Mouse (Mus musculus) heart, embryonic 13.5 days (tissue): ENCODE results near the gene Frmd8. TPM values are rescaled to one million over a fixed set of nuclear protein-coding genes. Genes with fewer than 3 reads are reported as not detected.
A peak's percentile ranks its signal among the peaks of the same experiment; 100 is the strongest.

Experiments used
- ATAC-seq: fragments of 200-750 bp; cut with Nextera tagmentation; 2 replicates; pipeline ENCODE4 v1.8.0; 2017; ENCODE audit warnings: moderate TSS enrichment; ENCODE audit not compliant: insufficient number of reproducible peaks, low FRiP score, low TSS enrichment; ENCODE audit errors: extremely low read depth
- H3K27ac ChIP-seq: fragments of 300-500 bp; sonication (generic); replicated peaks from 2 replicates; pipeline ENCODE4 v1.5.1; 2015; ENCODE audit warnings: moderate library complexity, mild to moderate bottlenecking, inconsistent platforms
- H3K27me3 ChIP-seq: fragments of 300-500 bp; sonication (generic); replicated peaks from 2 replicates; pipeline ENCODE4 v1.6.1; 2015; ENCODE audit warnings: mild to moderate bottlenecking, inconsistent platforms
- H3K36me3 ChIP-seq: fragments of 300-500 bp; sonication (generic); 2 replicates; pipeline ENCODE4 v1.6.1; 2015; ENCODE audit warnings: mild to moderate bottlenecking, inconsistent platforms
- H3K4me1 ChIP-seq: fragments of 300-500 bp; sonication (generic); 2 replicates; pipeline ENCODE4 v1.6.1; 2015; ENCODE audit warnings: inconsistent platforms
- H3K4me2 ChIP-seq: fragments of 300-500 bp; sonication (generic); 2 replicates; pipeline ENCODE4 v1.6.1; 2015; ENCODE audit warnings: inconsistent platforms, mild to moderate bottlenecking, moderate library complexity
- H3K4me3 ChIP-seq: fragments of 300-500 bp; sonication (generic); 2 replicates; pipeline ENCODE4 v1.5.1; 2015; ENCODE audit warnings: moderate library complexity, mild to moderate bottlenecking, inconsistent platforms
- H3K9ac ChIP-seq: fragments of 300-500 bp; sonication (generic); 2 replicates; pipeline ENCODE4 v1.6.1; 2015; ENCODE audit warnings: inconsistent platforms, mild to moderate bottlenecking, moderate library complexity
- H3K9me3 ChIP-seq: fragments of 300-500 bp; sonication (generic); 2 replicates; pipeline ENCODE4 v1.6.1; 2016; ENCODE audit warnings: inconsistent platforms
- WGBS: fragments of 180-500 bp; shearing (Covaris S2); methylation state at CpG from one replicate; pipeline ENCODE4 v1.1.7; 2015; ENCODE audit warnings: mixed read lengths; 5-methylcytosine and 5-hydroxymethylcytosine counted together
- polyA plus RNA-seq: library from polyadenylated mRNA; unstranded; fragments of >200 nt; fragmentation: Nextera tagmentation; extraction: Ambion mirVana; gene quantifications from 2 replicates; pipeline ENCODE4 v1.2.1, GENCODE M21; 2015

Gene Frmd8
- polyA plus RNA-seq, 1 experiment from 2014 or later = 27.4 TPM

DNA sequence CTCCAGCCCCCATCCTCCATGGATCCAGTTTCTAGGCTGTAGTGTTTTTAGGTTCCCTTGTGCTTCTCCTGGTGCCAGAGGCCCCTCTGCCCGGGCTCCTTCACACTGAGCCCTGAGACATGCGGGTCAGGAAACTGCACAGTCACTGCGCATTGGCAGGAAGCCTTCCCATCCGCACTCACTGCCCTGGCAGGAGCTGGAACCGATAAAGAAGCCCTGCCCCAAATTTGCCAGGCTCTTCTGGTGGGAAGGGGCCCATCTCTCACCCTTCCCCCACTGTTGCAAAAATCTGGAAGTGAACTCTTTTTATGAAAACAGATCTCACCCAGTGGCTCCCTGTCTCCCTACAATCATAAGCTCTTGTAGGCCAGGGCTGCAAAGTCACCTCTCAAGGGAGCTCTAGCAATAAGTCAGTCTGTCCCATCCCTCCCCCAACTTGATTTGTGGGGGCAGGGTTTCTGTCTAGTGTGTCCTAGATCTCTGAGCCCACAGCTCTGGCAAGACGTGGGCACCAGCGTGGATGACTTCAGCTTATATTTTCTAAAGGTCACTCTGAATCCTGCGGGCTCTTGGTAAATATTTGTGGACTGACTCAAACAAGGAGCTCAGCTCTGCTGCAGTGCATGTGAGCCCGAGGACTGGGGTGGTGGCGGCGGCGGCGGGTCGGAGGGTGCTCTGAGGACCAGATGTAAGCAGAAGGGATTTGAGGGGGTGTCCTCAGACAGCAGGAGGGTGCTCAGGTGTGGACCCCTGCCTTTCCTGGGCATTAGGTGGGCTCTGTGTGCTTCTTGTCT lies 26.8 kb downstream of the Frmd8 start:
- 42% methylated on average over 14 of the region's 14 CpGs for WGBS
- H3K27me3 ChIP-seq = no peaks in the 10 kb centered on the region
- no peak for ATAC-seq
- no peaks in the 10 kb centered on the region for H3K9me3 ChIP-seq
- H3K4me2 ChIP-seq = peak overlapping the region; percentile 80
- H3K36me3 ChIP-seq = peaks cover 25% of the 10 kb centered on the region
- peaks cover 93% of the 10 kb centered on the region for H3K4me1 ChIP-seq
- H3K27ac ChIP-seq = peak overlapping the region; percentile 100
- H3K9ac ChIP-seq = peak overlapping the region; percentile 86
- H3K4me3 ChIP-seq = peak overlapping the region; percentile 40

DNA sequence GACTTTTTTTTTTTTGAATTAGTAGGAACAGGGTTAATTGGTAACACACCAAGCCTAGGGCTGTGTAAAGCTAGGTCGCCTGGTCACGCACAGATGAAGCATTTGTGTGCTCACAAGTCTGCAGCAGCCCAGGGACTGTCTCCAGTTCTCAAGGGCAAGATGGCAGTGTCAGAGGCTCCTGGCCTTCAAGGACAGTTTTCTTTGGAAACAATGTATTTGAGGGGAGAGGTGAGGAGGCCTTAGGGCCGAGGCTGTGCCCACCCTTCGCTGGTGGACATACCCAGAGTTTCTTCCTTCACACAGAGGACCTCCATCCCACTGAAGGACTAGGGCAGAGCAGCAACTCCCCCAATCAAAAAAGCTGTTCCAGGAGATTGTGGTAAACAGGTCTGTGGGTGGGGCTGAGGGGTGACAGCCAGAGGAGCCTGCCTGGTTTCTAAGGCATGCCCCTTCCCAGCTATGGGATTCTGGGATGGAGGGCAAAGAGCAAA lies 27.7 kb downstream of the Frmd8 start:
- ATAC-seq = no peak
- Histone ChIP-seq H3K4me2 (peak overlapping the region; percentile 80), H3K4me3 (peak overlapping the region; percentile 40), H3K36me3 (peaks cover 16% of the 10 kb centered on the region), H3K9ac (peak overlapping the region; percentile 86), H3K27me3 (no peaks in the 10 kb centered on the region), H3K9me3 (no peaks in the 10 kb centered on the region), H3K27ac (peak overlapping the region; percentile 100), H3K4me1 (peaks cover 93% of the 10 kb centered on the region)
- 54% methylated on average over 4 of the region's 4 CpGs for WGBS

DNA sequence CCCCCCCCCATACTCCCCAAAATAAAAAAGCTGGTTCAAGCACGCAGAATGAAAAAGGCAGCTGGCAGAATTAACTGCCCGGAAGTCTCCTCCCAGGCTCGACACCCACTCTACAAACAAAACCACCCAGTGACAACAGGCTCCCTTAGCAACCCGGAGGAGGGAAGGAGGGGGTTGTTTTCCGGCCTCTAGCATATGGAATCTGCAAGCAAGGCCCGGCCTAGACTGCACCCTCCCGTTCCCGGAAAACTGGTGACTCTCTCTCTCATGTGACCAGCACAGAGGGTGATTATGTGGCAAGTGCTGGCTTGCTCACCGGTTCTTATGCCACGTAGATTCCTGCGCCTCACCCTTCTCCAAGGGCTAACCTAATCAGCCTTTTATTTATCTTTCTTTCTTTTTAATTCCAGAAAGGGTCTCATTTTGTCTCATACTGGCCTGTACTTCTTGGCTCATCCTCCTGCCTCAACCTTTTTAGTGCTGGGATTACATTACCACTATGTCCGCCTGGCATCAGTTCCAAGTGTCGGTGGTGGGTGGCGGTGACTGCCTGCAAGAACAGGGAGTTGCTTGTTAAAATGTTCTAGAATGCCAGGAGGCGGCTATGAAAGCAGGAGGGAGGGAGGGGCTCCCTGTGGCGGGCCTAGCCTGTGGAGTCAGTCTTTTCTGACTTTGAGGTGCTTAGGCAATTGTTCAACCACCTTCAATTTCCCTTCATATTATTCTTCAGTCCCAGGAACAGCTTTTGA lies 28.3 kb downstream of the Frmd8 start:
- Histone ChIP-seq H3K27ac (peak overlapping the region; percentile 100), H3K27me3 (no peaks in the 10 kb centered on the region), H3K9me3 (no peaks in the 10 kb centered on the region), H3K4me3 (peak overlapping the region; percentile 40), H3K9ac (peak overlapping the region; percentile 86), H3K4me2 (peak overlapping the region; percentile 80), H3K36me3 (peaks cover 11% of the 10 kb centered on the region; the same call in 1 of the 2 replicates), H3K4me1 (peaks cover 93% of the 10 kb centered on the region)
- WGBS = 6% methylated on average over 16 of the region's 16 CpGs
- peak; percentile 32 for ATAC-seq

GRCm38 (mm10) chr19:5846154-5846553 lies 28.9 kb downstream of the Frmd8 start:
- Histone ChIP-seq H3K27ac (peak overlapping the region; percentile 100), H3K9me3 (no peaks in the 10 kb centered on the region), H3K27me3 (no peaks in the 10 kb centered on the region), H3K4me2 (peak overlapping the region; percentile 80), H3K4me1 (peaks cover 93% of the 10 kb centered on the region), H3K9ac (peak overlapping the region; percentile 86), H3K4me3 (peak overlapping the region; percentile 40), H3K36me3 (peaks cover 5% of the 10 kb centered on the region; the same call in 1 of the 2 replicates)
- ATAC-seq = no peak
- 2% methylated on average over 7 of the region's 7 CpGs for WGBS

GRCm38 (mm10) chr19:5845319-5846135 lies 29.5 kb downstream of the Frmd8 start:
- WGBS = 6% methylated on average over 45 of the region's 45 CpGs
- ATAC-seq = peak; percentile 48
- peak overlapping the region; percentile 100 for H3K27ac ChIP-seq

GRCm38 (mm10) chr19:5844831-5845318 lies 30.2 kb downstream of the Frmd8 start:
- H3K4me2 ChIP-seq = peak overlapping the region; percentile 80
- peaks cover 93% of the 10 kb centered on the region for H3K4me1 ChIP-seq
- 60% methylated on average over 12 of the region's 12 CpGs for WGBS
- peak overlapping the region; percentile 81 for H3K9ac ChIP-seq
- no peaks in the 10 kb centered on the region for H3K36me3 ChIP-seq
- H3K27me3 ChIP-seq = no peaks in the 10 kb centered on the region
- H3K9me3 ChIP-seq = no peaks in the 10 kb centered on the region
- no peak for ATAC-seq
- H3K27ac ChIP-seq = peak overlapping the region; percentile 100
- H3K4me3 ChIP-seq = peak overlapping the region; percentile 40

More at GRCm38 (mm10) chr19:5845319-5846135, 29.5 kb downstream of the Frmd8 start:
- Histone ChIP-seq H3K27me3 (no peaks in the 10 kb centered on the region), H3K9ac (peak overlapping the region; percentile 86), H3K4me1 (peaks cover 93% of the 10 kb centered on the region), H3K4me3 (peak overlapping the region; percentile 40), H3K9me3 (no peaks in the 10 kb centered on the region), H3K36me3 (no peaks in the 10 kb centered on the region), H3K4me2 (peak overlapping the region; percentile 80)

- no peaks in the 10 kb centered on the region for H3K27me3 ChIP-seq
- peak overlapping the region; percentile 40 for H3K4me3 ChIP-seq
- H3K36me3 ChIP-seq = no peaks in the 10 kb centered on the region
- H3K27ac ChIP-seq = peak overlapping the region; percentile 100
- peak overlapping the region; percentile 81 for H3K9ac ChIP-seq
- 70% methylated on average over 30 of the region's 30 CpGs for WGBS
- peak overlapping the region; percentile 80 for H3K4me2 ChIP-seq
- peaks cover 91% of the 10 kb centered on the region for H3K4me1 ChIP-seq
- ATAC-seq = no peak
- no peaks in the 10 kb centered on the region for H3K9me3 ChIP-seq
Observed at GRCm38 (mm10) chr19:5843781-5844691, 31.0 kb downstream of the Frmd8 start.

DNA sequence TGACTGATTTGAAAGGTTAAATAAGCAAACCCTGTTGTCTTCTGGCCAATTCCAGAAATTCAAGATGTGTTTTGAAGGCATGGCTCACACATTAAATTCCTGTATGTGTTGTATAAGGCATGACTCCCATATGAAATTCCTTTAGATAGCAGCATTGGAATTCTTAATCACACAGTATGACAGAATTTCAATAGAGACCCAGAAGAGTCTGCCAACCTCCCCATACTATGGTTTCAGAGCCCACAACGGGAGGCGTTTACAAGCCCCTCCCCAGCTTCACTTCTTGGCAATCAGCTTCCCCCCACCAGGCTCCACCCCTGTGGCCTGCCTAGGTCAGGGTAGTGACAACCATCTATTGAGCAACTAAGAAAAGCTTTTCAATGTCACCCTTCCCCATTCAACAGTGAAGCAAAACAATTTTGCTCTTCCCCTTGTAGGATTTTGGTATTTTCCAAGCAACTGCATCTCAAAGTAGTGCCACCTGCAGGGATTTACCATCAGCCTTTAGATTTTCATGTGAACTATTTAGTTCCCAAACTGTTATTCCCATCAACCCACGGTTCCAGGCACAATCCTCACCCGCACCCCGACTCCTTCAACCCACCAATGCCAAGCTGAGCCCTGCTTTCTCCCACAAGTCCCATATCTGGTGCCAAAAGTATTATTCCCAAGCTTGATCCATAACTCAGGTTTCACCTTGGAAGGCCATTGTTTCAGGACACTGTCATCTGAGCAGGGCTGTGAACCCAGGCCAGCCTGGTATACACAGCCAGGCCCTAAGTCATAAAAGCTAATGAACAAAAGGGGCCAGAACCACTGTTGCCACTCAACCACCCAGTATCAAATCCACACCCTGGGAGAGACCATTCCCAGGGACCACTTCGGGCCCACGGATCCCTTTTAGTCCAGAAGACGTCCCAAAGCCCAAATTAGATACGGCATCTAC lies 32.0 kb downstream of the Frmd8 start:
- Histone ChIP-seq H3K4me1 (peaks cover 85% of the 10 kb centered on the region), H3K27me3 (no peaks in the 10 kb centered on the region), H3K36me3 (no peaks in the 10 kb centered on the region), H3K4me2 (peak overlapping the region; percentile 80), H3K9ac (peak overlapping the region; percentile 81), H3K9me3 (no peaks in the 10 kb centered on the region), H3K4me3 (peak overlapping the region; percentile 40), H3K27ac (peak overlapping the region; percentile 100)
- ATAC-seq = no peak
- WGBS = 72% methylated on average over 9 of the region's 9 CpGs

DNA sequence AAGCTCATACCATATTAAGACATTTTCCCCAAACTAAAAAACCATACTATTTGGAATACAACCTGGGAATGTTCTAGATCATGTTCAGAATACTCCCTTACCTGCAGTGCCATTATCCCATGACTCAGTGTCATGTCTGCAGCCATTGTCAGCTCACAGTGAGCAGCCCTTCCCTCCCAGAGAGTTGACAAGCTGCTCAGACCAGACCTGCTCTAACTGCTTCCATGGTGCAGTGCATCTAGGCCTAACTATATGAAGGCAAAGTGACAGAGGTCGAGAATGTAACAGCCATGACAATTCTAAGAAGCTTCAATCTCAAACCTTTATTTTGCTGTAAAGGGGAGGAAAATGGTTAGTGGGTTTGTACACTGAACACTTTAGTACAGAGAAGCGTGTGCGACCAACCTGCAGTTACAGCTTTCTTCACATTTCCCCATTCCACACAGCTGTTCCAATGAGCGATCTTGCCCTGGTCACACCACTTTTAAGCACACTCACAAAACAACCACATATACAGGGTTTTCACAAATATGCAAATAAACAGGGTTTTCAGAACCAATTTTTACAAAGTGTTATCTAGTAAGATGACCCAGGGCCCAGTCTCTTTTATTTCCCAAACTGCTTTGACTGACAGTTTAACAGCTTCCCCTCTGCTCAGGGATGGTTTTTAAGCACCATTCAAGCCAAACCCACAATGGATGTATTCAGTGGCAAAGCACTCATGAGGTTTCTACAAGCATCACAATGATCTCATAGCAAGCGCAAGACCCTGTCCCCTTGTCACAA lies 32.9 kb downstream of the Frmd8 start:
- Histone ChIP-seq H3K4me3 (peak overlapping the region; percentile 40), H3K9me3 (no peaks in the 10 kb centered on the region), H3K27me3 (no peaks in the 10 kb centered on the region), H3K9ac (peak overlapping the region; percentile 81), H3K27ac (peak overlapping the region; percentile 100), H3K4me2 (peak overlapping the region; percentile 80), H3K36me3 (no peaks in the 10 kb centered on the region), H3K4me1 (peaks cover 85% of the 10 kb centered on the region)
- WGBS = 65% methylated on average over 5 of the region's 5 CpGs
- ATAC-seq = no peak
